In genomic region chr17:43460245-43461181, GRCm38 (mm10) we compare ENCODE assay signal across 8 mouse cellular contexts. TPM values are rescaled to one million over a fixed set of nuclear protein-coding genes. Genes with fewer than 3 reads are reported as not detected.
DNase-seq lines count a peak whose midpoint lies in the region; ATAC-seq and TF ChIP-seq lines count a peak whose summit lies in the region.

No protein-coding gene starts in this region.

- TF ChIP-seq CTCF in forebrain, postnatal 0 days (IDR thresholded peaks at IDR 0.05; ENCODE audit: low read depth), result peak; percentile 98

- H3K36me3 ChIP-seq in forebrain, postnatal 0 days (ENCODE audit: insufficient read depth), result no peaks in the 10 kb centered on the region
- no peaks in the 10 kb centered on the region for H3K36me3 ChIP-seq in lung, embryonic 15.5 days

- no peak overlapping the region for H3K27ac ChIP-seq in forebrain, postnatal 0 days (ENCODE audit: low read depth, low read length)
- H3K27ac ChIP-seq in lung, embryonic 15.5 days, result no peak overlapping the region

- peak overlapping the region; percentile 27; the same call in 1 of the 2 replicates for H3K4me2 ChIP-seq in forebrain, postnatal 0 days (ENCODE audit: low read depth)
- H3K4me2 ChIP-seq in lung, embryonic 15.5 days, result no peak overlapping the region

- H3K9ac ChIP-seq in forebrain, postnatal 0 days, result no peak overlapping the region
- no peak overlapping the region for H3K9ac ChIP-seq in lung, embryonic 15.5 days

- no peaks in the 10 kb centered on the region for H3K9me3 ChIP-seq in forebrain, postnatal 0 days (ENCODE audit: low read length)
- no peaks in the 10 kb centered on the region for H3K9me3 ChIP-seq in lung, embryonic 15.5 days

- peak; percentile 94 for ATAC-seq in forebrain, postnatal 0 days
- peak; percentile 92 for ATAC-seq in lung, embryonic 15.5 days (ENCODE audit: borderline replicate concordance, extremely low read depth, low FRiP score, low TSS enrichment)

- DNase-seq in ES-CJ7 (ENCODE audit: low read depth, low spot score), result peak; percentile 52
- peak; percentile 41 to 49 for DNase-seq in cerebellum, adult 18-20 months
- DNase-seq in forebrain, postnatal 0 days, result peak; percentile 87
- DNase-seq in heart, postnatal 4 days, result peak; percentile 88
- DNase-seq in layer of hippocampus, adult 9-10 months (ENCODE audit: low spot score), result peak; percentile 47
- DNase-seq in ovary, postnatal 14 days (ENCODE audit: low spot score), result peak; percentile 74
- DNase-seq in thymus, postnatal 14 days, result peak; percentile 72

- 36% methylated on average over 19 of the region's 19 CpGs for WGBS in forebrain, postnatal 0 days
- WGBS in lung, embryonic 15.5 days, result 30% methylated on average over 19 of the region's 19 CpGs

- no peaks in the 10 kb centered on the region for H3K27me3 ChIP-seq in forebrain, postnatal 0 days (ENCODE audit: insufficient read depth, low read length)
- H3K27me3 ChIP-seq in lung, embryonic 15.5 days, result no peaks in the 10 kb centered on the region

- H3K4me3 ChIP-seq in forebrain, postnatal 0 days (ENCODE audit: low read depth, low read length), result peak overlapping the region; percentile 11; the same call in 1 of the 2 replicates
- H3K4me3 ChIP-seq in lung, embryonic 15.5 days, result no peak overlapping the region

- H3K4me1 ChIP-seq in forebrain, postnatal 0 days (ENCODE audit: insufficient read depth), result no peaks in the 10 kb centered on the region
- peaks cover 10% of the 10 kb centered on the region; the same call in 1 of the 2 replicates for H3K4me1 ChIP-seq in lung, embryonic 15.5 days

RNA-seq across cellular contexts. Expression of gene Mep1a, which starts 42.1 kb away (rescaled TPM):
- total RNA-seq in forebrain, postnatal 0 days (2014; rRNA removed), result 0.08 TPM in 1 of 2 replicates, not detected in the other
- 0.15 TPM in 1 of 2 replicates, not detected in the other for polyA plus RNA-seq in forebrain, postnatal 0 days (2015; fragmentation: Nextera tagmentation; extraction: Ambion mirVana)
- total RNA-seq in heart, postnatal 4 days (2021), result not detected
- not detected in 2 replicates for polyA plus RNA-seq in lung, embryonic 15.5 days (2015; fragmentation: Nextera tagmentation; extraction: Ambion mirVana)
